Mouse (Mus musculus): Measurements from ENCODE around the gene Dnmt1.
"Not testable (repeated sequence)": the region's sequence is repeated elsewhere in the genome, so short reads cannot be mapped to it uniquely, and the experiment has no call there.

Dnmt1 gene

DNA sequence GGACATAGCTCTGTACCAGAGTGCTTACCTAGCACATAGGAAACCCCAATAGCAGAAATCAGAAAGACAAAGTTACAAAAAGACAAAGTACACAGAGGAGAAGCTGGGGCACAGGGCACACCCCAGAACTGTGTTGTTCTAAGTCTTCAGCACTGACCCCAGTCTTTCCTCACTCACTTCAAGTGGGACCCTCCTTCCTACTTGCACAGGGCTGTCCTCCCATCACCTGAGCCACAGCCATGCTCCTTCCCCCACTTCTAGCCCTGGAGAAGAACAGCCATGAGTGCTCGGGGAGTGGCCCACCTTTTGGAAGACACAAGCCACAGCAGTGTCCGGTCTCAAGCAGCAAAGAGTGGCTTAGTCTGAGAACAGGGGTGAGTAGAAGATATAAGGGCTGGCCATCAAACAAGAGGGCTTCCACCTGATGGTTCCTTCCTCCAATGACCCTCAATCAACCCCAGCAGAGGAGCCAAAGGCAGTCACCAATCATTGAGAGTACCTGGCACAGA lies at the start of gene Dnmt1:
TSS of gene Dnmt1 (minus strand) at position 459 of the 509 bp plus-strand sequence.
- DNase-seq: no peak

DNA sequence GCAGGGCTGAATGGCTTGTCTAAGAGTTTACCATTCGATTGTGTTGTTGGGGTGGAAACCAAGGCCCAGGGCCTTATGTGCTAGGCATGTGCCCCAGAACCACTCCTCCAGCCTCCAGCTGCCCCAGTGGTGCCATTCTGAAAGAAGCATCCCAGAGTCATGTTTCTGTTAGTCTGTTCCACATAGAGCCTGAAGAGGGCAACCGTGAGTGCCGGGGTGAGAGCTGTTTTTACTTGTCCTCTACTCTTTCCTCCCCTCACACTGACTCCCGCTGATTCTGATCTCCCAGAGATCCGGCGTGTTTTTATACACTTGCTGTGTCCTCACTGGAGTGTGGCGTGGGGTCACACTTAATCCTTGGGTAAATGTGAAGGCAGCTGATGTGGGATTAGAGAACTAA lies 48.3 kb upstream of the Dnmt1 start:
- DNase-seq: no peak

DNA sequence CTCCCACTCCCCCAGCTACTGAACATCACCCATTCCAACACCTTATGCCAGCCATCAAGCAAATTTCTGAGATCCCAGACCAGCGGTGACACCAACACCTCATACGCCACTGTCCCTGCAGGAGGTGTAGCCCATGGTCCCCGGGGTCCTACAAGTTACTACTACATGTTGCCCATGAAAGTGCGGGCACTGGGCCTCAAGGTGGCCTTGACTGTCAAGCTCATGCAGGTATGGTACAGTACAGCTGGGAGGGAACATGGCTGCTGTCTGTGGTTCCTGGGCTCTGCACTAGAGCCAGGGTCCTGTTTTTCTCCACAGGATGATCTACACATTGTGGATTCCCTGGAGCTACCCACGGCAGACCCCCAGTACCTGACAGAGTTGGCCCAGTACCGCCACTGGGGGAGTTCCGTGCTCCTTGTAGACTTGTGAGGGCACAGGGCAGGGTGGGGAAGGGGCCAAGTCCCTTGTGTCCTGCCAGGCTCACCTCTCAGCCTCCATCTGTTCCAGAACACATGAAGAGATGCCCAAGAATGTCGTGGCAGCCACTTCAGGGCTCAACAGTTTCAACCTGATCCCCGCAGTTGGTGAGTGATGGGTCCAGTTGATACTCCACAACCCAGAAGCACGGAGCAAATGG lies 47.7 kb upstream of the Dnmt1 start:
- DNase-seq: no peak

DNA sequence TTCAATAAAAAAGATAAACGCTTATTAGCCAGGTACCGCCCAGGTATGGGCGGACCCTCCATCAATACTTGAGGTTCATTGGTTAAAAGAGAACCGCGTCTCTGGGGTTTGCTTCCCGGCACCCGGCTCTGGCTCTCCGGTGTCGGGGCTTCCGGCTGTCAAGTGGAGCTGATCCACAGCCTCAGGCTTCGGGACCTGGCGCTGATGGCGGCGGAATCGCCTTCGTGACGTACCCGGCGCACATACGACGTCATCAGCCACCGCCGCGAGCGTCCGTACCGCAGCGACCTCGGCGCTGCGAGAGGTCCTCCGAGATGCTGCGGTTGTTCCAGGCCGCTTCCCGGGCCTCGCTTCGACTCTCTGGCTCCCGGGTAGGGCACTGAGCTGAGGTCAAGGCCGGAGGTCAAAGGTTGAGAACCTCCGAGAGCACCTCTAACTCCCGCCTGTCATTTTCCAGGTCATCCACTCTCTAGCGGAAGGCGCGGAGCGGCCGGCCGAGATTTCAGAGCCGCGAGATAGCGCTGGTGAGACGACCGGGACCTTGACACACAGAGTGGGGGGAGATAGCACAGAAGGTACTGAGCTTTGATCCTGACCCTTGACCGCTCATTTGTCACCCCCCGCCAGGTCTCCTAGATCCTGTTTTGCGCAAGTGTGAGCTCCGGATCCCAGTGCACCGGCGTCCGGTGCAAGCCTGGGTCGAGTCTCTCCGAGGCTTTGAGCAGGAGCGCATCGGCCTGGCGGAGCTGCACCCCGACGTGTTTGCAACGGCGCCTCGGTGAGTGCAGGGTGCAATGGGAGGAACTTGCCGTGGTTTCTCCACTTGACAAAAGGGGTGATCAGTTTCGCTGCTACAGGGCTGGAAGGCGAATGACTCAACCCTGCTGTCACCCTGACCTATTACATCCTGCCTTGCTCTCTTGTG lies 43.2 kb upstream of the Dnmt1 start, which contains the start of gene Mrpl4:
TSS of gene Mrpl4 (plus strand) at position 112 of the 925 bp plus-strand sequence.
- peak; percentile 94 for DNase-seq

- DNase-seq: no peak
These were observed 42.6 kb upstream of the Dnmt1 start for GRCm38 (mm10) chr9:21002270-21002626.

DNA sequence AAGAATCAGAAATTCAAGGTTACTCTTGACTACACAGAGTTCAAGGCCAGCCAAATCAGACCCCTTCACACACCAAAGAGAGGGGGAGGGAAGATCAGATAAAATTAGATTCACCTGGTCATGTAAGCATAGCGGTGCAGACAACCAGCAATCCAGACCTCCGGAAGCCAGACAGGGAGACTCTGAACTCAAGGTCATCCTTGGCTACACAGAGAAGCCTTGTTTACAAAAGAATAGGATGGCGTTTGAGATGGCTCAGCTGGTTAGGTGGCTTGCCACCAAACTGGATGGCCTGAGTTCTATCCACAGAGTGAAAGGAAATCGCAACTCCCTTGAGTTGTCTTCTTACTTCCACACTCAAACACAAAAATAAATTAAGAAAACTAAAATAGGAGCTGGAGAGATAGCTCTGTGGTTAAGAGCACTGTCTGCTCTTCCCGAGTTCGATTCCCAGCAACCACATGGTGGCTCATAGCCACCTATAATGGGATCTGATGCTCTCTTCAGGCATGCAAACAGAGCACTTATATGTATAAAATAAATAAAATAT lies 42.0 kb upstream of the Dnmt1 start:
- DNase-seq: no peak

- DNase-seq: no peak
These were observed 41.1 kb upstream of the Dnmt1 start for GRCm38 (mm10) chr9:21000811-21001210.

DNA sequence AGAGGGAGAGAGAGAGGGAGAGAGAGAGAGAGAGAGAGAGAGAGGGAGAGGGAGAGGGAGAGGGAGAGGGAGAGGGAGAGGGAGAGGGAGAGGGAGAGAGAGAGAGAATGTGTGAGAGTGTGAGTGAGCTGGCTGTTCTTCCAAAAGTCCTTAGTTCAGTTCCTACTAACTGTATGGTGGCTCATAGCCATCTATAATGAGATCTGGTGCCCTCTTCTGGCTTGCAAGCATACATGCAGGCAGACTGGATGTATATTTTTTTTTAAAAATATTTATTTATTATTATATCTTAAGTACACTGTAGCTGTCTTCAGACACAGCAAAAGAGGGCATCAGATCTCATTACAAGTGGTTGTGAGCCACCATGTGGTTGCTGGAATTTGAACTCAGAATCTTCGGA lies 38.6 kb upstream of the Dnmt1 start:
- DNase-seq: not testable (repeated sequence)

DNA sequence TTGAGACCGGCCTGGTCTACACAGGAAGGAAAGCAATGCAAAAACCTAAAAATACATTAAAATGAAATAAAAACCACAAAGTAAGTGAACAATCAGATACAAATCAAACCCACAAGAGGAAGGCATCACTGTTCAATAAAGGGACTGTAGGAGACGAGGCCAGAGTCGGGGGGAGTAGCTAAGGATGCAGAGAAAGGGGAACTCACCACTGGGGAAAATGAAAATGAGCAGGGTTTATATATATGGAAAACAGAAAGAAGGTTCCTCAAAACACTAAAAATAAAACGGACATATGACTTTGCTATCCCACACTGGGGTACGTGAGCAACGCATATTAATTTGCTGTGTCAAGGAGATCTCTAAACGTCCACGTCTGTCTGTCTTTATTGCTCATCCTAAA lies 37.4 kb upstream of the Dnmt1 start:
- DNase-seq: no peak

- DNase-seq: no peak
These were observed 35.4 kb upstream of the Dnmt1 start for GRCm38 (mm10) chr9:20995069-20995468.

GRCm38 (mm10) chr9:20993165-20993898 lies 33.6 kb upstream of the Dnmt1 start:
- no peak for DNase-seq

GRCm38 (mm10) chr9:20991587-20991986 lies 31.9 kb upstream of the Dnmt1 start:
- DNase-seq: no peak

DNA sequence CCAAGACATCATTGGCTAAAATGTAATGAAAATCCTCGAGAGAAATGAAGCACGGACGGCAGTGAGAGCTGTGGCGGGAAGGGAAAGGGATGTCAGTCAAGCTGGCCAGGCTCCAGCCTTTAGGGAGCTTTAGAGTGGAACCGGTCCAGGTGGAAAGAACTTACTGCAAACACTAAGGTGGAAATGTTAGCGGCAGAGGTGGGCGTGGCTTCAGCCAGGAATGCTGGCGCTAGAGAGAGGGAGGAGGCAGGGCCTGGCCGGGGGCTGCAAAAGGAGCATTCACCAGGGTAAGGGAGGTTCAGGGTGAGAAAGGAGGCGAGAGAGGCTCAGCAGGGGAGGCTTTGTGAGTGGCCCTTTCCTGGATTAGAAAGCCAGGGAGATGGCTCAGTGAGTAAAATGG lies 31.2 kb upstream of the Dnmt1 start:
- no peak for DNase-seq

DNA sequence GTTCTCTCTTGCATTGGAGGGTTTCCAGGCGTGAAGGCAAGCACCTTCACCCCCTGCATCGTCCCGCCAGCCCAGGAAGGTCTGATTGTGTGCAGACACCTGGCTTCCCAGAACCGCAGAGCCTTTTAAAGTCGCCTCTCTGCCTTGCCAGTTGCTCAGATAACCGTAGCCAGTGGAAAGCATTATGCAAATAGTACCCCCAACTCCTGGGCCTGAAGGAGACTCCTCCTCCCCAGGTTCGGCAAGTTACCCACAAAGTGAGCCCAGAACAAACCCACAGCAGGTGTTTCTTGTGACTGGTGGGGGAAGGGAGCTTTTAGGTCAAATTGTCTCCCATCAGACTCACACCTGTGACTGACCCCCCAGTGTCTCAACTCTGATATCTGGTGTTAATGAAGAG lies 28.3 kb upstream of the Dnmt1 start:
- DNase-seq: no peak

- DNase-seq: no peak
These were observed 27.4 kb upstream of the Dnmt1 start for GRCm38 (mm10) chr9:20986952-20987686.

DNA sequence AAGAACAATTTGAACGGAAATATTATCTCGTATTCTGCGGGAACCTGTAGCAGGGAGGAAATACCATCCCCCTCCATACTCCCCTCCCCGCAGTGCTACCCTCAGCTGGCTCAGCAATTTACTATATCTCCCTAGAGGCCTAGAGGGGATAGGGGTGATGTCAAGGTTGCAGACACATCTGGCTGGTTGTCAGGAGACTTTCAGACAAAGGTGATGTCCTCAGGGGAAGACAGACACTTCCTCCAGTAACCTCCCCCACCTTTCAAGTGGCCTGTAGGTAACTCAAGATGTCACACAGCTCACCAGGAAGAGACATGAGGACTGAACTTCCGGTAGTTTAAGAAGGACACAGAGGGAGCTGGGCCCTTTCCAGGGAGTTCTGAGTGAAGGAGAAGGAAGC lies 23.5 kb upstream of the Dnmt1 start:
- no peak for DNase-seq

- no peak for DNase-seq
These were observed 22.5 kb upstream of the Dnmt1 start for GRCm38 (mm10) chr9:20982171-20982570.

- DNase-seq: no peak
These were observed 20.1 kb upstream of the Dnmt1 start for GRCm38 (mm10) chr9:20979769-20980168.

DNA sequence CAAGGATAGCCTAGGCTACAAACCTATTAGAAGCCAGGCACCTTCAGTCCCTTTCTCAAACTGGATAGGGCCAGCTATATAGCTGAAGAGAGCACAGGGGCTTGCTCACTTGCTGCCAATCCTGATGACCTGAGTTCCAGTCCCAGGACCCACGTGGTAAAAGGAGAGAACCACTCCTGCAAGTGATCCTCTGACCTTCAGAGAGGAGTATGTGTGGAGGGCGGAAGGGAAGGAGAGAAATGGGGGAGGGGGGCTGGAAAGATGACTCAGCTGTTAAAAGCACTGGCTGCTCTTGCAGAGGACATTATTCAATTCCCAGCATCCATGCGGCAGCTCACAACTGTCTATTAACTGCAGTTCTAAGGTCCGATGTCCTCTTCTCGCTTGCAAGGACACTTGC lies 19.5 kb upstream of the Dnmt1 start:
- no peak for DNase-seq

DNA sequence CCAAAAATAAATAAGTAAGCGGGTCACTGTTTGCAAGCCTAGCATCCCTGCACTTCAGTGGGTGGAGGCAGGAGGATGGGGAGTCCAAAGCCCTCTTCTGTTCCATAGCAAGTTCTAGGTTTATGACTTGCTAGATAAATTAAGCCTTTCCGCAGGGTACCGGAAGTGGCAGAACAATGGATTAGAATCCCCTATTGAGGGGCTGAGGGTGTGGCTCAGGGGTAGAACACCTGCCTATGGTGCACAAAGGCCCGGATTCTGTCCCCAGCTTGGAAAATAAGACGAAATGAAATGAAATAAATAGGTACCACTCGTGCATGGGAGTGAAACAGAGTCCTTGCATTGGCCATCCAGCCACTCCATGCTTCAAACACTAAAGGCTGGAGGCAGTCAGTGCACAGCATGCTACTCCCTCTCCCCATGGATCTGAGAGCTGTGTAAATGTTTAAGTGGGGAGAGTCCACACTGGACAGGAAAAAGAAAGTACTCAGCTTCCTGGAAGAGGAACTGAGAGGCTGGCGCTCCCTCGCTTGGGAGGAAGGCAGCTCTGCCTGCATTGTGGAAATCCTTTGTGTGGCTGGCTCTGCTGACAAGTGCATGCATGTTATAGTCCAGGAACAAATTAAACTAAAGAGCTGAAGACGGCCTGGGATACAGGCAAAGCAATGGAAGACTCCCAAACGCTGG lies 18.9 kb upstream of the Dnmt1 start:
- no peak for DNase-seq

- DNase-seq: no peak
These were observed 17.4 kb upstream of the Dnmt1 start for GRCm38 (mm10) chr9:20976961-20977689.
